Mouse (Mus musculus) layer of hippocampus, postnatal 36 days (tissue): ENCODE data around the gene Tbc1d22a. TPM values are rescaled to one million over a fixed set of nuclear protein-coding genes. Genes with fewer than 3 reads are reported as not detected.

Source experiments
- DNase-seq, 2 experiments: peaks; one replicate each; pipeline ENCODE4 v3.0.0; 2022
- total RNA-seq, 2 experiments: library from RNA; stranded (reverse); gene quantifications; 2 replicates each; pipeline ENCODE4 v1.2.3; 2021

The Tbc1d22a gene
- total RNA-seq, 2 experiments from 2014 or later: 35.0 to 35.4 TPM

DNA sequence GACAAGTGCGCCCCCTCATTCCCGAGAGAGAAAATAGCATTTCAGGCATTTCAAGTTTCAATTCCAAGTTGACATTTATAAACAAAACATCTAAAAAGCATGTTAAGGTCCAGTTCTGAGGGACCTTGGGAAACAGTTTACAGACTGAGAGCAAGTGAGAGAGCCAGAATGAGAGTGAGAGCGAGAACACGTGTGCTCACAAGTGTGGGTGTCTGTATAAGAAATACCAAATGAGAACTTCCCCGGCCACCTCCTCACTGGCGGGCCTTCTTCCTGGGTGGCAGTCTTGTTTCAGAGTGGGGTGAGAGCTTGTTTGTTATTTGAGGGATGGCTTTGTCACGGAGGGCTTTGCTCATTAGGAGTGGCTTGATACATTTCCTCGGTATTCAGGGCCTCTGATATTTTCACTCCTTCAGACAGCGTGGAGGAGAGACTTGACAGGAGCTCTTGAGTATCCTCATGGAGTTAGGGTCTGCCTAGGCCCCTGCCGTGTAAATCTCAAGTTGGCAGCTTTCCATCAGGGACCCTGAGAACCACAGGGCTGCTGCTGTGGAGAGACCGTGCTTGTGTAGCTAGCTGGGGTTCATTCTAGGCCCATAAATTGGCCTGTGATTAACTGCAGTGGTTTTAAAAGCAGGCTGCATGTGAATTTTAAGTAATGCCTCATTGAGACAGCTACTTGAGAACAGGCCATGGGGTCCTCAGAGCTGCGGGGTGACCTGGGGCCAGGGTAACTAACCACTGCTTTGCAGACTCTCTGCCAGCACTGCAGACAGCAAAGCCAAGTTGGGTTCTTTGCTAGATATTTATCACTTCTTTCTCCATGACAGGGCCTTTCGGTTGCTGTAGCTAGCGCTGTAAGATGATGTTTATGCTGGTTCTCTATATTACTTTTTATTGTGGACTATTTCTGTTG is 65.1 kb downstream of the Tbc1d22a start:
- DNase-seq: no peak

DNA sequence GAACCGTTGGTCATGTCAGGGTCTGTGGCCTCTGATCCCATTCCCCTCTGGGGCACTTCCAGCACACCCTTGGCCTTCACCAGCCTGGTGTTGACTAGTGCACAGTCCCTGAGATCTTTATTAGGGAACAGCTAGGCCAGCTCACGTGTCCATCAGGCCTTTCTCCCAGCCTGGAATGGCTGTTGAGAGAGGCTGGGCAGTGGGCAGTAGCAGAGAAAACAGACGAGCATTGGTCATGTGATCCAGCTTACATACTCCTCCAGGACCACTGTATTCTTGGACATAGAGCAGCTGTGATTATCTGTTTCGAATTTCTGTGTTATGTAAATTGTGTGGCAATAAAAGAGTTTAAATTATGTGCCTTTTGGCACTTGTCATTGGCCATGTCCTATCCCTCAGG is 65.9 kb downstream of the Tbc1d22a start:
- DNase-seq: no peak

DNA sequence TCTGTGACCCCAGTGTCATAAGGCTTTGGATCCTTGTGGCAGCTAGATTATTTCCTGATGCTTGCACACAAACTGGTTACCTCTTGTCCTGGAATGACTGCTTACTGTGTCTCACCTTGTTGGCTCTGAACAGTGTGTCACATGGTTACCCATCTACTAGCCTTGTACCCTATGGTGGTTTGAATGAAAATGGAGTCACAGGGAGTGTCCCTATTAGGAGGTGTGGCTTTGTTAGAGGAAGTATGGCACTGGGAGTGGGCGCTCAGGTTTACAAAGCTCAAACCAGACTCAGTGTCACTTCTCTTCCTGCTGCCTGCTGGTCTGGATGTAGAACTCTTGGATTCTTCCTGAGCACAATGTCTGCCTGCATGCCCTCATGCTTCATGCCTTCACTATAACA is 69.0 kb downstream of the Tbc1d22a start:
- no peak for DNase-seq

DNA sequence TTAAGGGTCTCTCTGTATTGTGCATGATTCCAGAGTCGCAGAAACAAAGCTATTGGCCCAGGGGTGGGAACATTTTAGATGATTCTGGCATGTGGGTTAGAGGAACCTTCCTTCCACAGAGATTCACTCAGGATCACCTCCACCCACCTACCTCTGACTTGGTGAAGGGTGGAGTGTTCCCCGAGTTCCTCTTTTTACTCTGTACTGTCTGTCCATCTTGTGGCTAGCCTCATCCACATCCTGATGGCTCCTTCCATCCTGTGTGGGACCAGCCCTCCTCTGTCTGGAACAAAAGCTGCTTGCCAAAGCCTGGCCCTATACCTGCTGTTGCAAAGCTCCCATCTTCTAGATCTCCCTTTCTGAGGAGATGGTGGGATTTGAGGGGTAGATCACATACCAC is 71.0 kb downstream of the Tbc1d22a start:
- no peak for DNase-seq

DNA sequence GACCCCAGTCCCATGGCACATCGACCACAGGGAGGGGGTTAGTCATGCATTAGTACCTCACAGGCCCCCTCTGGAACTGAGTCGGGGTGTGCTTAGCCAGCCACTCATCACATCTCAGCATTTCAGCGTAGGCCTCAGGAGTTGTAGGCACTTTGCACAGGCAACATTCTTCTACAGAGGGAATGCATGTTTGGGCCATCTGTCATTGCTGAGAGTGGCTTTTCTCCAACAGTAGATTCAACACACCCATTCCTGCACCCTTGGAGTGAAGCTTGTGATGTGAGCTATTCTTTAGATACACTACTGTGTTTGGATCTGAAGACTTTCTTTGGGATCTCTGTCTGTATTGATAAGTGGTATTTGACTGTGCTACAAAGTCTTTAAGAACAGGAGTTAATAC is 75.8 kb downstream of the Tbc1d22a start:
- no peak for DNase-seq

DNA sequence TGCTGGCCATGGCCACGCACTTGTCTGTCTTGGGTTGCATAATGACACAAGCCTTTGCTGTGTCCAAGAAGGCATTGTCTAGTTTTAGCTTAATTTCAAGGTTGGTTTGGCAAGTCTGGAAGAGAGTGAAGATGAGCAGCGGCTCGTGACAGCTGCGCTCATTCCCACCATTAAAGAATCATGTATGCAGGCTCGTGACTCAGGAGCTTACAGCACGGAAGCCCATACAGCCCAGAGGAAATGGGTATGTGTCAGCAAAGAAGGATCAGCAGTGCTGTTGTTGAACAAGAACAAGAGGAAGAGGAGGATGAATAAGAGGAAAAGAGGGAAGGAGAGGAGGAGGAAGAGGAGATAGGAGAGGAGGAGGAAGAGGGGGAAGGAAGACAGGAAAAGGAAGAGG is 78.0 kb downstream of the Tbc1d22a start:
- no peak for DNase-seq

DNA sequence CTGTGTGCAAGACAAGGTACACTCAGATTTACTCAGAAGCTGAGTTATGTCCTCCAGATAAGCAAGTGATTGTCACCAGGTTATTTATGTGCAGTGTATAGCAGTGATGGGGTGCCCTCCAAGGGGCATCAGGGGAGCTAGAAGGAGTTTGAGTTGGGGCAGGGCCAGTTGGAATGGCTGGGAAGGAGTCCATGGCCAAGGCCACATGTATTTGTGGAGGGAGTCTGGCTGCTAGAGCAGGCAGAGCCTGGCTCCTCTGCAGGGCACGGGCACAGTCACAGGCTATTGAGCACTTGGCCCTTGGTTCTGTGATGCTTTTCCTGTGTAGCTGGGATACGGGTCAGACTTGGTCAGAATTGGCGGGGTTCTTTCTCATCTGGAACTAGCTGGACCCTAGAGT is 80.2 kb downstream of the Tbc1d22a start:
- no peak for DNase-seq

DNA sequence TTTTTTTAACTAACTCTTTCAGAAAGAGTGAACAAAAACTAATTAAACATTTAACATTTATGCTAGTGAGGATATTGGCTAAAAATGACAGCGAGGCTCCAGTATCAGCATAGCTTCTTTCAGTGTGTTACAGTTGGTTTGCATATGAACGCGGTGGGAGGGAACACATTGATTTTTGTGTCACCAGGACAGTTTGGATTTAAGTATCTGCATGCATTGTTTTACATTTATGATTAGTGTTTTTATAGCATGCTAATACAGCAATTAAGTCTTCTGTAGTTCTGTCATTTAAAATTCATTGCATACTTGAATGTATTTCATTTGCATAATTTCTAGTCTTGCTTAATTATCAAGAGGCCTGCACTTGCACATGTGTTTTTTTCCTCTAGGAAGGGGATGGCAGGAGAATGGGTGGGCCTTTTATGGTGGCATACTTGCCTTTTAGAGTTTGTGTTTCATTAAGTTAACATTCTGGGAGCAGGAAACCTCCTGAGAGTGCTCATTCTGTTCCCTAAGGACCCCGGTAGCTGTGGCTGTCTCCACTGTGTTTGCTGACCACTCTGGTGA is 81.5 kb downstream of the Tbc1d22a start:
- DNase-seq: no peak

DNA sequence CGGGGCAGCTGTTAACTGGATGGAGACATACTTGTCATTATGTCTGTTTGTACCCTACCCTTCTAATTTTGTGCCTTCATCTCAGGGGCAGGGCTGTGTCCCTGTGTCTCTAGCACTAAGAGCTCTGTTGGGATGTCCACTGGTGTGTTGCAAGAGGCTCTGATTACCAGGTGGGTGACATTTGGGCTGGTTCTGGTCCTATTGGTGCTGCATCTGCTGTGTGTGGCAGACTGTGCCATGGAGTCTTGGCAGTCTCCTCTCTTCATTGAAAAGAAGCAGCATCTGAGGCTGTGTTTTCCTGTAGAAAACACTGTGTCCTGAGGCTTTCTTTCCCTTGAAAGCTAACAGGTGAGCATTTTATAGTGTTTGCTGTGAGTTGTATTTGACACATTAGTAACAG is 83.0 kb downstream of the Tbc1d22a start:
- no peak for DNase-seq

DNA sequence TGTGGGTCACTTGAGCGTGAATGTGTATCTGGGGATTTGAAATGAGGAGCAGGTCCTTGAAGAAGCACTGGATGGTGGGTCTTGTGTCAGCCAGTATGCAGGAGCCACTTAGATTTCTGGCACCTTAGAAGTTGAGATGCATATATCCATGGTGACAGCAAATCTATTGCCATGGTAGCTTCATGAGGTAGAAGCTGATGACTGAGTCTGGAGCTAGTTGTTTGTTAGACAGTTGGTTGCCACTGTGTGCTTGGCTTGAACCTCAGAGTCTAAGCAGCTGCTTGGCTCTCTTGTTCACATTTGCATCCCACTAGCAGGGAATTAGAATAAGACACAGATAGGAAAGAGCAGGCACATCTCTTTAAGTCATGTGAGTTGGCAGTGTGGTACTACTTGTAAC is 89.6 kb downstream of the Tbc1d22a start:
- DNase-seq: no peak

DNA sequence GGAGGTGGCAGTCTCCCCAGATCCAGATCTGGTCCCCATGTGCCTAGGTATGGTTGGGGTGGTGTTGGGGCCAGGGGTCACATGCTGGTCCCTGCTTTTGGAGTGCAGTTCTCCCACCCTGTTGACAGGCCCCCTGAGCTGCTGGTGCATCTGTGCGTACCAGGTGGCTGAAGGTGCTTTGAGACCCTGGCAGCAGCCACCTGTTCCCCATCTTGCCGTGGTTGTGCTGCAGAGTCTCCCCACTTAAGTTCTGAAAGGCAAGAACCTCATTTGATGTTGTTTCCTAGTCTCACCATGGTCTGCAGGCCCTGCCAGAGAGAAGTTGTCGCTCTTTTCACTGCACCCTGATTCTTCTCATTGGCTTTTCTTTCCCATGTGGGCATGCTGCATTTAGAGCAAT is 90.6 kb downstream of the Tbc1d22a start:
- no peak for DNase-seq

DNA sequence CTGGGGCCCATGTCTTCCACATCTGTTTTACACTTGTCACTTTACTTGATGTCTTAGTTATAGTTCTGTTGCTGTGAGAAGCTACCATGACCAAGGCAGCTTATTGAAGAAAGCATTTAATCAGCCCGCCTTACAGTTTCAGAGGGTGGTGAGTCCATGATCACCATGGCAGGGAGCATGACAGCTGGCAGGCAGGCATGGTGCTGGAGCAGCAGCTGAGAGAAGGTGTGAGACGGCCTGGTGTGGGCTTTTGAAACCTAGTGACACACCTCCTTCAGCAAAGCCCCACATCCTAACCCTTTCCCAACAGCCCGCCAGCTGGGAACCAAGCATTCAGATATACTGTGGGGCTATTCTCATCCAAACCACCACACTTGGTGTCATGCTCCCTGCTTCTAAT is 91.0 kb downstream of the Tbc1d22a start:
- DNase-seq: no peak

DNA sequence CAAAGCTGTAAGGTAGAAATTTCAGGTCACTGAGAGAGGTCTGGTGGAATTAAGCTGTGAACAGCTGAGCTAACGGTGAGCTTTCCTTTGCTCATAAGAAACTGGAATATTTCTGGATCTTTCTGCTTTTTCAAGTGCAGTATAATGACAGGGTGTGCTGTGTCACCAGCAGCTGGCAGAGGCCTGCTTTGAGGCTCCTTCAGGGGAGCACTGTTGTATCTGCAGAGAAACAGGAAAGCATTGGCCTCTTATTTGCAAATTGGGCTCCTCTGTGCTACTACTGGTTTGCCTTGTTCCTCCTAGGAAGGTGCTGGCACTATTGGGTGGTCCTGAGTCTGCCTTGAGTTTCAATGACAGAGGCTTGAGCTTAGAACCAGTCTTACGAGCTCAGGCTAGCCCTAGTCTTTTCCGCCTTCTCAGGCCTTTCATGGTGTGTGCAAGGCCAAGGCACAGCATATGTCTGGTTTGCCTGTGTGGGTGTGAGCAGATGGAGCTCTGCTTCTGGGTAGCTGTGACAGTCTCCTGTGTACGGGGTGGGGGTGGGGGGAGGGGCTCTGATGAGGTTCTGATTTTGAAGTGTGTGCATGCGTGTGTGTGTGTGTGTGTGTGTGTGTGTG is 95.1 kb downstream of the Tbc1d22a start:
- peak; percentile 55 to 75 for DNase-seq

DNA sequence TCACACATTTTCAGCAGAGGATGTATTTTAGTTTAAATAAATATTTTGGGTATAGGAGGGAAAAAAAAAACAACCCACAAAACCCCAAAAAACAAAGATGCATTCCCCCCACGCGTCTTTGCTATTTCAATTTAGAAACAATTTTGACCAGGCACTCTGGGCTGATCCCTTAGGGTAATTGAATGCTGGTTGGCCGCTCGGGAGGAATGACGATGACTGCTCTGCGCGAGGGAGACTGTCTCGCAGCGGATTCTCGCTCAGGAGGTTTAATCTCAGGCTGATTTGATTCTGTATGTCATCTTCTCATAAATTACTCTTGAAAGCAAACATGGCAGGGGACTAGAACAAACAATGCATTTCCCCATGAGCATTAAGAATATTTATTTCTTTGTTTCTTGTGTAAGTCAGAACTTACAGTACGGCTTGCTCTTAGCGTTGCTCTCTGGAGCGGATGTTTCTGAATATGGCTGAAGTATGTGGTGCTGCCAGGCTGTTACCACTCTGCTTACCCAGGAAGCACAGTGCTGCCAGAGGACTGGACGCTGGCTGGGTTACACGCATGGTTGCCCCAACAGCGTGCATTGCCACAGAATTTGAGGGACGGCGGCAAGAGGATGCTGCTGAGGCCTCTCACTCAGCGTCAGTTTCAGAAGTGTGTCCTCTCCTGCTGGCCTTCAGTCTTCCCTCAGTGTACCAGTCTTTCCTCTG is 106.7 kb downstream of the Tbc1d22a start:
- no peak for DNase-seq

DNA sequence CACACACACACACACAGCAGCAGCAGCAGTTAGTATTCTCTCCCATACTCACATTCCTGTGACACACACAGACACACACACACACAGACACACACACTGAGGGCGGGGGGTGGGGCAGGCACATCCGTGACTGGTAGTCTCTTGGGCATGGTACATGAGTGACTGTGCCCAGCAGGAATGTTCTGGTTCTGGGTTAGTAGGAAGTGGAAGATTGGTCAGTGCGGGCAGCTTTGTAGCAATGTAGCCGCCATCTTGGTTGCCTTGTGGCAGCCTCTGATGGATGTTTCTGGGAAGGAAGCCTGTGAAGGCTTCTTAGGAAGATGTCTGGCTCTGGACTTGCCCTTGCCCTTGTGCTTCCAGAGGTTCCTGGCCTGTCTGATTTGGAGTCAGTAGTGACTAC is 112.1 kb downstream of the Tbc1d22a start:
- DNase-seq: no peak

DNA sequence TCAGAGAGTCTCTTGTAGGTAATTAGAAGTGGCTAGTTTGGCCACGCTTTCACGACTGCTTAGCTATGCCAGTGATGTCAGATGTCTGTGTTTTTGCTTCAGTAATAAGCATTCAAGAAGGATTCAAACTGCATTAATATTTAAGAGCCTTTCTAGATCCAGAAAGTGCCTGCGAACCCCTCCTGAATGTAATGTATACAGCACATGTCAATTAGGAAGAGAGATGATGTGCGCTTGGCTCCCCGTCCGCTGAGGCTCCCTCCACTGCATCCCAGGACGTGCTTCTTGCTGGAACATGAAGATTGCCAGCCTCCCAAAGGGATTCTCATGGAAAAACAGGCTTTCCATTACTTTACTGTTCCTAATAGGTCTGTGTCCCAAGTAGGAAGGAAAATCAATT is 115.7 kb downstream of the Tbc1d22a start:
- DNase-seq: no peak

DNA sequence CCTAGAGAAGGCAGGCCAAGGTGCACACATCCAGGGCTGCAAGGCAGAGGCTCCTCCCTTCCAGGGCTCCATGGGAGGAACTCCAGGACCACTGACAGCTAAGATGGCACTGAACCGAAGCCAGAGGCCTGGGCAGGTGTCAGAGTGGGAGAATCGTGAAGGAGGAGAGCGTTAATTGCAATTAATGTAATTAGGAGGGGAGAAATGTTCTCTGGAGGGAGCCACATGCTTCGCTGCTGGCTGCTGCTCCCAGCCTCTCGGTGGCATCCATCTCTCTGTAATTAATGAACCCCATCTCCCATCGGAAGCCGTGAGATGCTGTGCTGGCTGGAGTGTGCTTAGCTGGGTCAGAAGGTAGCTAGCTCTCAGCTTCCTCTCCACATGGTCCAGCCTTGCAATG is 116.2 kb downstream of the Tbc1d22a start:
- no peak for DNase-seq

DNA sequence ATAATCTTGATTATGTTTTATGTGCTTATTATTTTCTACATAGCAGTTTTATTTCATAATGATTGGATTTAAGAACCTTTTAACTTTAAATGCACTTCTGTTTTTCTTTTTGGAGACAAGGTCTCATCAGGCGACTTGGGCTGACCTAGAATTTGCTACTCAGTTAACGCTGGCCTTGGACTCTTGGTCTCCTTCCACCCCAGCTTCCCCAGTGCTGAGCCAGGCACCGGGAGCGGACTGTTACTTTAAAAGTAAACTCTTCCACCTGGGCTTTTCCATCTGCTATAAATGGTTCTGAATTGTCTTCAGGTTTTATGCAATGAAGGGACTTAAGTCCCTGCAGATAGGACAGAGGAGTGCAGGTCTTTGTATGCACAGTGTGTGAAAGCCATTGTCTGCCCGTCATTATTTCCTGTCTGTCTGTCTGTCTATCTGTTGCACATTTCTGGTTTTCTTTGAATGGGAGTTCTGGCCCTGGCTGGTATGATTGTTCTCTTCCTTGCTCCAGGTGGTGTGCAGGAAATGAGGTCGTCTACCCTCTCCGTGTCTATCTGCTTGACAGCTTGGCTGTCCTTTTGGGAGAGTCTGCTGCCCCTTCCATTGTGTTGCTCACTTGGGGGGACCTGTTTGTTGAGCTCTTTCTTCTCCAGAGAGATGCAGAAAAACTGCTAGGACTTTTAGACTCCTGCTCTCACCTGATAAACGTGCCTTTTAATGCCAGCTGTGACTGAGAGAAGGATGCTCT is 117.4 kb downstream of the Tbc1d22a start:
- DNase-seq: no peak

DNA sequence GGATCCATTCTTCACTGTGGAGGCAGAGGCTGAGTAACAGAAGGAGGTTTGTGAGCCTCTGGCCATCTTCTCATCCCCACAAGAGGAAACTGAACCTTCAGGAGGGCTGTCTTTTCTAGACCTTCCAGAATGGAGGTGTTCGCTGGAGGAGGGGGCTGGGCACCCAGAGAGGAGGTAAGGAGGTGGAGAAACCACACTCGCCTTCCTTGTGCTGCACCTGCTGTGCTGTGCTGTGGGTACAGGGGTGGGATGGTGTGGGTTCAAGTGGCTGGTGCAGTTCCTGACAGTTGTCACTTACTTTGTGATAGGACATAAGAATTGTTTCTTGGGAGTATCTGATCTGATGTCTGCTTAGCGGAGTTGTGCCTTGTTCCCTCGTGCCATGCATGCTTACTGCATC is 118.9 kb downstream of the Tbc1d22a start:
- DNase-seq: no peak

DNA sequence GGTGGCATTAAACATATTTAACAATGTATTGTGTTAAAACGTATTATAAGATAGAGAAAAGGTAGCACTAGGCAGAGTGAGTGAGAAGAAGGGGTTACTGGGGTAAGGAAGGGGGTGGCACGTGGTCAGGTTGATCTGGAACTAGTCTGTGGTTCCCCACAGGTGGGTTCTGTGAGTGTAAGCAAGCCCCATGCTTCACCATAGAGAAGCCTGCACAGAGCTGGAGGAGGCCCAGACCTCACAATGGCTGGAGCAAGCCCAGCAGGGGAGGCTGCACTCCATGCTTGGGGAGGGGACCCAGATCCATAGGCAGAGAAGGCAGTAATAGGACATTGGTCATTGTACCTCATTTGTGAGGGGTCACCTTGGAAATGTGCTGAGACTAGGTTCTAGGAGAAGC is 119.3 kb downstream of the Tbc1d22a start:
- DNase-seq: no peak

DNA sequence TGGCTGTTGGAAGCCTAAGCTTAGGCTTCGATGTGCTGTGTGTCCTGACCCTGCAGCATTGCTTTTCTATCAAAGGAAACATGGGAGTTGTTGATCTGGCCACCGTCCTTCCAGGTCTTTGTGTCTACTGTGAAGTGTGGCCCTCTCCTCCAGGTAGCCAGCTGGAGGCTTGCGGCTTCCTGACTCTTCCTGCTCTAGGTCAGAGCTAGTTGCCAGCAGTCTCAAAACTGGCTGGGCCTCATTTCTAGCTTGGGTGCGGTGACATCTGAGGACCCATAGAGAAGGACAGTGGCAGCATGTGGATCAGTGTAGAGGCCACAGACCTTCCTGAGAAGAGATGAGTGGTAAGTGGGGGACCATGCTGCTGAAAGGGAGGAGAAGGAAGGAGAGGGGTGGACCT is 120.0 kb downstream of the Tbc1d22a start:
- no peak for DNase-seq

DNA sequence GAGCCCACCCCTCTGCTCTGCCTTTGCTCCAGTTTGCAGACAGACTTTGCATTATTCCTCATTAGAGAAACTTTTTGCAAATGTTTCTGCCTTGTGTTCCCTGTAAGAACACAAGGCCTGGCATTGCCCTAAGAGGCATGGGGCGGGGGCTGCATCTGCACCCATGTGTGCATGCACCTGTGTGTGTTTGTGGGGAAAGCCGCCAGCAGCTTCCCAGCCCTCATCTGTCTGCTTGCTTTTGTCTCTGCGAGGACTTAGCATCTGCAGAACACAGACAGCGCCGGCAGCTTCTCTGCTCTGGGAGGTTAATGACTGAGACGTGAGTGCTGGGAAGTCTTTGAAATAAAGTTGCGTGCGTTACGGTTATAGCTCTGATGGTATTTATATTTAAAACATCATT is 120.5 kb downstream of the Tbc1d22a start:
- DNase-seq: no peak

DNA sequence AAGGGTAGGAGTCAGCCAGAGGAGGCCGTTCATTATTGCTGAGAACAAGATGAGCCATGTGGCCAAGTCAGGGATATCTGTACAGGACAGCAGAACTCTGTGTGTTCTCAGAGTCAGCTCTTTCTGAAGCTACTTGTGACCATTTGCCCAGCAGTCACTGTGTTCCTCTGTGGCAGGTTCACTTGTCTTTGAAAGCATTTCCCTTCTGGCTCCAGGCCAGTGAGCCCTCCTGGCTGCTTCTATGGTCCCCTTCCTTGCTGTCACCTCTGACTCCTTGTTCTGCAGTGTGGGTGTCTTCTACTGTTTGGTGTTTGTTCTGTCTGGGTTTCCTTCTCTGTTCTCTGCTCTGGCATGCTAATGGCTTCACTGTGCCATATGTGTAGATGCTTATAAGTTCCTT is 121.5 kb downstream of the Tbc1d22a start:
- DNase-seq: no peak
